Comparison of ENCODE assay signal across 7 mouse cellular contexts in genomic region chr13:97390449-97390930, GRCm38 (mm10).
A peak's percentile ranks its signal among the peaks of the same experiment; 100 is the strongest.
DNase-seq lines count a peak whose midpoint lies in the region; ATAC-seq lines count a peak whose summit lies in the region.

No protein-coding gene starts in this region.

- no peak overlapping the region for H3K9ac ChIP-seq in heart, embryonic 14.5 days (ENCODE audit: low read length)
- H3K9ac ChIP-seq in midbrain, embryonic 12.5 days (replicated peaks): peak overlapping the region; percentile 41

- no peaks in the 10 kb centered on the region for H3K36me3 ChIP-seq in embryonic facial prominence, embryonic 10.5 days (replicated peaks)
- no peaks in the 10 kb centered on the region for H3K36me3 ChIP-seq in heart, embryonic 14.5 days (ENCODE audit: control insufficient read depth, insufficient read depth, low read length)
- H3K36me3 ChIP-seq in midbrain, embryonic 12.5 days: no peaks in the 10 kb centered on the region

- no peak overlapping the region for H3K4me3 ChIP-seq in embryonic facial prominence, embryonic 10.5 days
- H3K4me3 ChIP-seq in heart, embryonic 14.5 days (ENCODE audit: control insufficient read depth in 1 of 2, insufficient read depth in 1 of 2, low read depth in 1 of 2, low read length in 2 of 2): peak overlapping the region in 1 of 2 experiments; percentile 13; a peak in 1 of 4 replicates
- no peak overlapping the region for H3K4me3 ChIP-seq in midbrain, embryonic 12.5 days

- peak; percentile 13 for DNase-seq in adipocyte (ENCODE audit: low spot score)
- peak; percentile 41 for DNase-seq in embryonic facial prominence, embryonic 10.5 days (ENCODE audit: low spot score)
- DNase-seq in kidney, postnatal 4 days: peak; percentile 34 to 55
- DNase-seq in ovary, adult 18-20 months (ENCODE audit: low spot score): no peak
- no peak for DNase-seq in testis, postnatal 14 days (ENCODE audit: low spot score)

- no peaks in the 10 kb centered on the region for H3K27me3 ChIP-seq in embryonic facial prominence, embryonic 10.5 days (replicated peaks; ENCODE audit: low read depth, poor library complexity, severe bottlenecking)
- peaks cover 15% of the 10 kb centered on the region for H3K27me3 ChIP-seq in heart, embryonic 14.5 days (ENCODE audit: control insufficient read depth, insufficient read depth, low read length)
- no peaks in the 10 kb centered on the region; the same call in 1 of the 2 replicates for H3K27me3 ChIP-seq in midbrain, embryonic 12.5 days

- no peaks in the 10 kb centered on the region for H3K9me3 ChIP-seq in embryonic facial prominence, embryonic 10.5 days
- H3K9me3 ChIP-seq in heart, embryonic 14.5 days (ENCODE audit: control insufficient read depth, low read length): no peaks in the 10 kb centered on the region
- no peaks in the 10 kb centered on the region for H3K9me3 ChIP-seq in midbrain, embryonic 12.5 days

- 37% methylated on average over 11 of the region's 11 CpGs for WGBS in embryonic facial prominence, embryonic 10.5 days
- 9% methylated on average over 11 of the region's 11 CpGs for WGBS in heart, embryonic 14.5 days
- 28% methylated on average over 11 of the region's 11 CpGs for WGBS in midbrain, embryonic 12.5 days

- ATAC-seq in heart, embryonic 14.5 days (ENCODE audit: insufficient number of reproducible peaks, insufficient read depth, low FRiP score, low read depth): 0 out of 2 replicates have a peak, but pooled peaks have one; percentile 57
- peak; percentile 60; the same call in 1 of the 2 replicates for ATAC-seq in midbrain, embryonic 12.5 days (ENCODE audit: low FRiP score, low read depth)

- peaks cover 28% of the 10 kb centered on the region for H3K4me1 ChIP-seq in embryonic facial prominence, embryonic 10.5 days
- H3K4me1 ChIP-seq in heart, embryonic 14.5 days (ENCODE audit: control insufficient read depth in 2 of 2, insufficient read depth in 2 of 2, low read length in 2 of 2): peaks cover 10 to 14% of the 10 kb centered on the region in 2 experiments
- H3K4me1 ChIP-seq in midbrain, embryonic 12.5 days: peaks cover 8% of the 10 kb centered on the region

- peak overlapping the region; percentile 47 for H3K4me2 ChIP-seq in heart, embryonic 14.5 days (ENCODE audit: low read length)
- H3K4me2 ChIP-seq in midbrain, embryonic 12.5 days (replicated peaks): peak overlapping the region; percentile 21

- H3K27ac ChIP-seq in embryonic facial prominence, embryonic 10.5 days (replicated peaks): no peak overlapping the region
- peak overlapping the region in 1 of 2 experiments; percentile 56; a peak in 1 of 4 replicates for H3K27ac ChIP-seq in heart, embryonic 14.5 days (replicated peaks in 1 of 2; ENCODE audit: control insufficient read depth in 1 of 2, insufficient read depth in 1 of 2, low read depth in 2 of 2, low read length in 2 of 2)
- no peak overlapping the region for H3K27ac ChIP-seq in midbrain, embryonic 12.5 days (replicated peaks)

Comparison
In these comparisons a context has a peak if more than half of its experiments do, and no peak if none do; other contexts are left out.
1. DNase-seq: peak in adipocyte (single experiment), embryonic facial prominence, embryonic 10.5 days (single experiment) and kidney, postnatal 4 days (2 of 2); none in ovary, adult 18-20 months (single experiment) and testis, postnatal 14 days (single experiment).